Mouse (Mus musculus): ENCODE measurements at regions not wholly inside any gene's neighbourhood (a gene's known extent, or its start where the extent isn't known, plus 50 kb on each side); places are given as distances from the start of the nearest gene placed in this dataset.
A peak's percentile ranks its signal among the peaks of the same experiment; 100 is the strongest.

GRCm38 (mm10) chr8:89655369-89655768 lies 611.4 kb upstream of the Sall1 start:
- no peak for DNase-seq (ENCODE audit: low read depth, low spot score)

GRCm38 (mm10) chr8:89649207-89649890 lies 605.4 kb upstream of the Sall1 start:
- no peak for DNase-seq (ENCODE audit: low read depth, low spot score)

GRCm38 (mm10) chr8:89646946-89647345 lies 603.0 kb upstream of the Sall1 start:
- DNase-seq (ENCODE audit: low read depth, low spot score) = no peak

DNA sequence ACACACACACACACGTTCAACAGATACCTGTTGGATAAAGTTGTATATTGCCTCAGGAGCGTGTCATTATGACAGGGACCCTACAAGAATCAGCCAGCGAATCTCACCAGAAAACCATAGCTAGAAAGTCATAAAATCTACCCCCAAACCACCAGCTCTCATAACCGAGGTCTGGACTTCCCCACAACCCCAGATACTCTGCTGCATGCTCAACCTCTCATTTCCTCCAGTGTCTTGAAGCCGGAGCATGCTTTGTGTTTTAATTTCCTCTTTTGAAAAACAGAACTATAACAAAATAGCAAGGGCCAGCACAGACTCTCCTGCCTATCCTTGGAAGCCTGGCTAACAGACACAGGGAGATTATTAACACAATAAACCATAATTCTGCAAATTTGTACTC lies 597.4 kb upstream of the Sall1 start:
- DNase-seq (ENCODE audit: low read depth, low spot score) = no peak

DNA sequence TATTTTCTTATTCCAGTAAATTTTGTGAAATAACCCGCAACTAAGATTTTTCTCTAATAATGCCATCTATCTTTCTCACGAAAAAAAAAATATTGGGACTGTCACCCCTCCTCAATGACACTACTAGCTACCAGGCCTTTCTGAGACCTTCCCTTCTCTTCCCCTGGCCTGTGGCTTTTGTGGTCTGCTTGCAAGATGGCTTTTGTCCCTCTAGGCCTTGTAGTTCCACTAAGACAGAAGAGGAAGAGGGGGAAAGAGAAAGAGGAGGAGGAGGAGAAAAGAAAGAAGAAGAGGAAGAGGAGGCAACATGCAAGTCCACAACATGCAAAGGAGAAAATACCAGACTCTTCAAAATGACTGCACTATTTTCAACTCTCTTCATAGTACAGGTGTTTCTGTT lies 590.9 kb upstream of the Sall1 start:
- DNase-seq (ENCODE audit: low read depth, low spot score) = no peak

- no peak for DNase-seq (ENCODE audit: low read depth, low spot score)
Measured at GRCm38 (mm10) chr8:89632304-89632703, 588.3 kb upstream of the Sall1 start.

GRCm38 (mm10) chr8:89630540-89630939 lies 586.6 kb upstream of the Sall1 start:
- no peak for DNase-seq (ENCODE audit: low read depth, low spot score)

DNA sequence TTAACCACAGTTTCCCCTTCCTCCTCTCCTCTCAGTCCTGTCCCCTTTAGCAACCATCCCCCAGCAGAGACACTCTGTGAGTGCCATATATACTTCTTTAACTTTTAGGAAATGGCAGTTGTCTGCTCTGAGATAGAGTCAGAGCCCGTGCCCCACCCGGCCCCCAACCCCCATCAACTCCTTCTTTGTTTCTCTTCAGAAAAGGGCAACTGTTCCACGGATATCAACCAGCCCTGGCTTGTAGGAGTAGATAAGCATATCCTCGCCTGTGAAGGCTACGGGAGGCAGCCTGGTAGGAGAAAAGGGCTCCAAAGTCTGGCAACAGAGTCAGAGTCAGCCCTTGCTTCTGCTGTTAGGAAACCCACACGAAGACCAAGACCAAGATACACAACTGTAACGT lies 574.1 kb upstream of the Sall1 start:
- DNase-seq (ENCODE audit: low read depth, low spot score) = no peak

DNA sequence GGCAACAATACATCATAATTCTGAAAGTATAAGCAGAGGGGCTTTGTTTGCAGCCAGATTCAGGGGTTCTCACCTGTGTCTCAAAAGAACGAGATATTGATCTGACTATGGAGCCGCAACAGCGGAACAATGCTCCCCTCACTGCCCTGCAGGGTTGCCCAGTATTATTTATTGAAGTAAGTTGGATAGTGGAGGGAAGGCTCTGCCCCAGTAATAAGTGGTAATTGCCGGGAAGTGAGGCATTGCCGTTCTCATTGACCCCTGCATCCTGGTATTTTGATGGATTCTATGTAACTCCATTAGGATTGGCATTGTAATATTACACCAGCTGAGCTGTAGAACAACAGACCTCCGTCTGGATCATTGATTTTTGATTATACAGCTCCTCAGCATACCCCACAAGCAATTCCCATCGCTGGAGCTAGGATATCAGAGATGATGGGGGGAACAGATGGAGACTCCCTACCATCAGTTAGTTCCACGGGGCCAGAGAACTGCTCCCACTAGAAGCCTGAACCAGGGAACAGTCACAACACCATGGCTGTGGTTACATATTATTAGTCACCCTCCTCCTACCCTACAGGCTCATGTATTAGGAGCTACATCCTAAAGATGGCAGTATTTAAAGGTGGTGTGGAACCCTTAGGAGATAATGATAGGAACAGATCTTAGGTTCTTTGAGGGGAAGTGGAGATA lies 572.0 kb upstream of the Sall1 start:
- no peak for DNase-seq (ENCODE audit: low read depth, low spot score)

- DNase-seq (ENCODE audit: low read depth, low spot score) = no peak
Measured at GRCm38 (mm10) chr8:89609074-89609473, 565.1 kb upstream of the Sall1 start.

DNA sequence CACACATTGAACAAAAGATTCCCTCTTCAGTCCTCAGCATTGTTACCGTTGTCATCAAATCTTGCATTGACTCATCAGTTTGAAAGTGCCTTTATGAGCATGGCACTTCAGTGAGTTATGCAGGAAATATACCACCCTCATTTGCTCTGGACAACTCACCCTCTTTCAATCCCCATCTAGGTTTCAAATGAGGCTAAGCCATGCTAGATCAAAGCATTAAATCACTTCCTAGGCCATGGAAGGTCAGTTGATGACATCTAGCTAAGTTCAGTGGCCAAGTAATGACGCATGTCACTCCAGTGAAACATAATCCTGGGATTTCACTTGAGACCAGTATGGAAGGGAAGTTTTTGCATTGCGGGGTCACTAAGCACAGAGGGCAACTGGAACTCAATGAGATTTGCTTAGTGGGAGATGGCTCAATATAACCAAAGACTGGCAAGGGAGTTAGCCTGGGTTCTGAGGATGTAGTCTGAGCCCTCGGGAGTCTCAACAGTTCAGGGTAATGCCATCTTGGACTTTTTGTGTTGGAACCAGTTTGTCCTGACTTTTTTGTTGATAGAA lies 562.0 kb upstream of the Sall1 start:
- no peak for DNase-seq (ENCODE audit: low read depth, low spot score)

GRCm38 (mm10) chr8:89604461-89604860 lies 560.5 kb upstream of the Sall1 start:
- peak; percentile 2 for DNase-seq (ENCODE audit: low read depth, low spot score)

- DNase-seq (ENCODE audit: low read depth, low spot score) = no peak
Measured at GRCm38 (mm10) chr8:89596380-89596779, 552.4 kb upstream of the Sall1 start.

- no peak for DNase-seq (ENCODE audit: low read depth, low spot score)
Measured at GRCm38 (mm10) chr8:89583091-89583490, 539.1 kb upstream of the Sall1 start.

- no peak for DNase-seq (ENCODE audit: low read depth, low spot score)
Measured at GRCm38 (mm10) chr8:89582566-89582965, 538.6 kb upstream of the Sall1 start.

DNA sequence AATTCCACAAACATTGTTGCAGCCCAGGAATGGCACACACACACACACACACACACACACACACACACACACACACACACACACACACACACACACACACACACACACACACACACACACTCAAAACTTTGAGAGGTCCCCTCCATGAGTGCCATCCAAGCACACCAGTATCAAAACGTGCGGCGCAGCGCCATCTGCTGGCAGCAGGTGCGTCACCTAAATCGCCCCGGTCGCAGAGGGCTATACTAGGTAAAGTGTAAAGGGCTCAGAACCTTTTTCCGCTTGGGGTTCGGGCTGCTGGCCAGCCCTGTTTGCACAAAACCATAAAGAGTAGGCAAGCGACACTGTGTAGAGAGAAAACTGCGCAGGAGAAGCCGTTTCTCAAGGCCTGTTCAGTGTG lies 527.9 kb upstream of the Sall1 start:
- DNase-seq (ENCODE audit: low read depth, low spot score) = peak; percentile 49

- no peak for DNase-seq (ENCODE audit: low read depth, low spot score)
Measured at GRCm38 (mm10) chr8:89570639-89571325, 526.8 kb upstream of the Sall1 start.

GRCm38 (mm10) chr8:89569406-89569805 lies 525.4 kb upstream of the Sall1 start:
- no peak for DNase-seq (ENCODE audit: low read depth, low spot score)

GRCm38 (mm10) chr8:89568641-89569040 lies 524.7 kb upstream of the Sall1 start:
- DNase-seq (ENCODE audit: low read depth, low spot score) = no peak

DNA sequence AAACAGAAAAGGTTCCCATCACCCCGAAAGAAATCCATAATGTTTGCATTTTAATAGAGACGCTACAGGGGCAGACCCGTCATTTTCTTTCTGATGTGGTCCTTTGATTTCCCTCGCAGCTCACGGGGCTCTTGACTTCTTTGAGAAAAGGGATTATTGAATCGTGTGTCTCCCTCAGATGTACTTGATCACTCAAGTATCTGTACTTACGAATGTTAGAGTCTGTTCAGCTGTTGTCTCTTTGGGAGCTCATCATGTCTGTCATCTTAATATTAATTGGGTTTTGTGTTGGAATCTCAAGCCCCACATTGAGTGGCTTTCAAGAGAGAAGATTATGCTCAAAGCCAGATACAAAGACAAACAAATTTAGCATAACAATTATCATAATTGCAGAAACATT lies 523.0 kb upstream of the Sall1 start:
- no peak for DNase-seq (ENCODE audit: low read depth, low spot score)

DNA sequence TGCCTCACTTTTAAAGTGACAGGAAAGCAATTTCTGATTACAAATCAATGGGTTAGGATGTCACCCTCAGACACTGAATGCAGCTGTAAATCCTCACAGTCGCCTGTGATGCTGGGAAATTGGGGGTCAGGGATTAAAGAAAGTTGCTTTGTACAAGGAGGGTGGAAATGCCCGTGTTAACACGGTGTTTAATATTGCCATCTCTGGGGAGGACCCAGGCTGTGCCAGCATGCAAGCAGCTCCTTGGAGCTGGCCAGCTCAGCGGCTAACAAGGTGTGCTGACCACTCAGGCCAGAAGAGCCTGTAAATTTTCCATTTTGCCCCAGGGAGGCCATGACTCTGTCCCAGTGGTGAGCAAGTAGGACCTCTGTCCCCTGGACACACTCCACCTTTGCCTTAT lies 522.5 kb upstream of the Sall1 start:
- DNase-seq (ENCODE audit: low read depth, low spot score) = no peak

DNA sequence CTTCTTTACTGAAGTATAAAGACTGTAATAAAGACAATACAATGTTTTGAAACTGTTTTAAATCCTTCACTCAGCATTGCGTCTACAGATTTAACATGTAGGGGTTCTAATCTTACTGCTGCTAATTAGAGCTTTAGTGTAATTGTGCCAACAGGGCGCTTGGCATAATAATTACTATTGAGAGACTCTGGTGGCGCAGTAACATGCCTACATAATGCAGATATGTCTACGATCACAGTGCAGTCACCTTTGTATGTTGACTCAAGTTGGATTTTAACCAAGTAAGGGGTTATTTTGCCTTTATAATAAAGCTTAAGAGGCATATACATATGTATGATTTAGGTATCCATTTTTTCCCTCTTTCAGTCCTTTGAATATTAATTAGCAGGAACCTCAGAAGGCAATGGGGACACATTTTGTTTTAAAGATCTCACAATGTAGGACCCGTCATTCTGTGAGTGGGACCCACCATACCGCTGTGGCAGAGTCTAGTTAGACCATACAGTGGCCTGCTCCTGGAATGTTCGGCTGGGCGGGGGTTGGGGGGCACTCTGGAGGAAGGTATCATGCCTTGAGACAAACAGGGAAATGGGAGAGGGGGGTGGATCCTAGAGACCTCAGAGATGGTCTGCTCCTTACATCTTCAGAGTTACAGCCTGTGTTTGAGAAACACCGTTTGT lies 521.3 kb upstream of the Sall1 start:
- no peak for DNase-seq (ENCODE audit: low read depth, low spot score)
